Mouse (Mus musculus) kidney, postnatal 10 days (tissue): Measurements from ENCODE around the gene Rsad1.

Experiments used
- DNase-seq: peaks from one replicate; pipeline ENCODE4 v3.0.0; 2021; ENCODE audit warnings: mixed read lengths

The Rsad1 gene

GRCm38 (mm10) chr11:94548888-94549690 is at the start of gene Rsad1:
Gene Rsad1, minus strand, starts transcription at chr11:94549255.
- DNase-seq, result peak; percentile 97

- peak; percentile 33 for DNase-seq
Observed at GRCm38 (mm10) chr11:94598437-94599120, 49.5 kb upstream of the Rsad1 start.

- DNase-seq, result peak; percentile 80
Observed at GRCm38 (mm10) chr11:94597319-94597718, 48.3 kb upstream of the Rsad1 start.

- DNase-seq, result peak; percentile 71
Observed at GRCm38 (mm10) chr11:94596311-94596852, 47.3 kb upstream of the Rsad1 start.

GRCm38 (mm10) chr11:94587511-94587910 is 38.5 kb upstream of the Rsad1 start:
- DNase-seq, result no peak

GRCm38 (mm10) chr11:94585091-94585490 is 36.0 kb upstream of the Rsad1 start:
- DNase-seq, result no peak

- DNase-seq, result no peak
Observed at GRCm38 (mm10) chr11:94580111-94580740, 31.2 kb upstream of the Rsad1 start.

- DNase-seq, result peak; percentile 38
Observed at GRCm38 (mm10) chr11:94576361-94576760, 27.3 kb upstream of the Rsad1 start.

GRCm38 (mm10) chr11:94575036-94575435 is 26.0 kb upstream of the Rsad1 start:
- no peak for DNase-seq

- no peak for DNase-seq
Observed at GRCm38 (mm10) chr11:94574560-94574959, 25.5 kb upstream of the Rsad1 start.

GRCm38 (mm10) chr11:94571850-94572249 is 22.8 kb upstream of the Rsad1 start:
- no peak for DNase-seq

GRCm38 (mm10) chr11:94570612-94571011 is 21.6 kb upstream of the Rsad1 start:
- DNase-seq, result peak; percentile 80

- no peak for DNase-seq
Observed at GRCm38 (mm10) chr11:94567326-94567725, 18.3 kb upstream of the Rsad1 start.

- DNase-seq, result no peak
Observed at GRCm38 (mm10) chr11:94566534-94566933, 17.5 kb upstream of the Rsad1 start.

- DNase-seq, result peak; percentile 41
Observed at GRCm38 (mm10) chr11:94565151-94565479, 16.1 kb upstream of the Rsad1 start.

- DNase-seq, result peak; percentile 79
Observed at GRCm38 (mm10) chr11:94564437-94565150, 15.5 kb upstream of the Rsad1 start, which contains the start of gene Chad. Gene Chad, plus strand, starts transcription at chr11:94565047.

- no peak for DNase-seq
Observed at GRCm38 (mm10) chr11:94563821-94564220, 14.8 kb upstream of the Rsad1 start.

- DNase-seq, result no peak
Observed at GRCm38 (mm10) chr11:94563383-94563782, 14.3 kb upstream of the Rsad1 start.

GRCm38 (mm10) chr11:94558226-94558625 is 9.2 kb upstream of the Rsad1 start:
- DNase-seq, result no peak

GRCm38 (mm10) chr11:94550442-94550744 is 1.3 kb upstream of the Rsad1 start:
- no peak for DNase-seq

- DNase-seq, result no peak
Observed at GRCm38 (mm10) chr11:94549691-94550441, 811 bp upstream of the Rsad1 start.
